Mouse (Mus musculus): ENCODE results near the gene Grid2ip.

DNA sequence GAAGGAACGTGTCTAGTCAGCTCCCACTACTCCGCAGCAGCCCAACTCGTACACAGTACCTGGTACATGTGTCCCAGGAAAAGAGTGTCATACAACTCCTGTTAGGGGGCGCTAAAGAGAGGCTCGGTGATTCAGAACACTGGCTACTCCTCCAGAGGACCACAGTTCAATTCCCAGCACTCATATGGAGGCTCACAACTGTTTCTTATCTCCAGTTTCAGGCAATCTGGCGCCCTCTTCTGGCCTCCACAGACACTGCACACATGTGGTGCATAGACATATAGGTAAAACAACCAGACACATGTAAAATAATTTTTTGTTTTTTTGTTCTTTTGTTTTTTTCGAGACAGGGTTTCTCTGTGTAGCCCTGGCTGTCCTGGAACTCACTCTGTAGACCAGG, 37.0 kb downstream of the Grid2ip start:
- TF ChIP-seq POLR2A (IDR thresholded peaks at IDR 0.05; ENCODE audit: borderline replicate concordance, extremely low read depth, low read depth, low read length) (no peak), CTCF (IDR thresholded peaks at IDR 0.05; ENCODE audit: insufficient read depth, low read length) (no peak)
